Mouse (Mus musculus) limb, embryonic 11.5 days (tissue): ENCODE results near the gene Cuzd1. TPM values are rescaled to one million over a fixed set of nuclear protein-coding genes. Genes with fewer than 3 reads are reported as not detected.

Experiments
- ATAC-seq: fragments of 200-750 bp; cut with Nextera tagmentation; 2 replicates; pipeline ENCODE4 v1.8.0; 2017; ENCODE audit warnings: low read depth; ENCODE audit not compliant: insufficient number of reproducible peaks, low FRiP score, low TSS enrichment
- DNase-seq: peaks from one replicate; pipeline ENCODE4 v3.0.0-alpha.2; 2015; ENCODE audit warnings: low spot score
- H3K27ac ChIP-seq: fragments of 300-500 bp; sonication (generic); replicated peaks from 2 replicates; pipeline ENCODE4 v1.5.1; 2014; ENCODE audit warnings: low read depth, mild to moderate bottlenecking, low read length
- H3K27me3 ChIP-seq: fragments of 300-500 bp; sonication (generic); 2 replicates; pipeline ENCODE4 v1.6.1; 2014; ENCODE audit warnings: mild to moderate bottlenecking, low read length, mixed read lengths; ENCODE audit not compliant: control insufficient read depth, insufficient read depth
- H3K36me3 ChIP-seq: fragments of 300-500 bp; sonication (generic); 2 replicates; pipeline ENCODE4 v1.6.1; 2014; ENCODE audit warnings: mild to moderate bottlenecking, low read length, moderate library complexity, mixed read lengths; ENCODE audit not compliant: control insufficient read depth, insufficient read depth
- H3K4me1 ChIP-seq: fragments of 300-500 bp; sonication (generic); 2 replicates; pipeline ENCODE4 v1.6.1; 2014; ENCODE audit warnings: low read length, mixed read lengths; ENCODE audit not compliant: control insufficient read depth, insufficient read depth
- H3K4me2 ChIP-seq: fragments of 300-500 bp; sonication (generic); 2 replicates; pipeline ENCODE4 v1.6.1; 2014; ENCODE audit warnings: low read depth, mild to moderate bottlenecking, moderate library complexity; ENCODE audit not compliant: severe bottlenecking
- H3K4me3 ChIP-seq: fragments of 300-500 bp; sonication (generic); 2 replicates; pipeline ENCODE4 v1.5.1; 2014; ENCODE audit warnings: low read depth, low read length
- H3K9ac ChIP-seq: fragments of 300-500 bp; sonication (generic); 2 replicates; pipeline ENCODE4 v1.6.1; 2014; ENCODE audit warnings: mild to moderate bottlenecking, low read length
- H3K9me3 ChIP-seq: fragments of 300-500 bp; sonication (generic); 2 replicates; pipeline ENCODE4 v1.6.1; 2016; ENCODE audit warnings: low read length; ENCODE audit not compliant: control insufficient read depth
- WGBS: fragments of 180-500 bp; shearing (Covaris S2); extraction: QIAGEN DNeasy Blood & Tissue Kit; methylation state at CpG from one replicate; pipeline ENCODE4 v1.1.7; 2014; 5-methylcytosine and 5-hydroxymethylcytosine counted together
- polyA plus RNA-seq: library from polyadenylated mRNA; unstranded; fragments of >200 nt; fragmentation: Nextera tagmentation; extraction: Ambion mirVana; gene quantifications from 2 replicates; pipeline ENCODE4 v1.2.1, GENCODE M21; 2014

The Cuzd1 gene
- polyA plus RNA-seq, result not detected in 2 replicates

DNA sequence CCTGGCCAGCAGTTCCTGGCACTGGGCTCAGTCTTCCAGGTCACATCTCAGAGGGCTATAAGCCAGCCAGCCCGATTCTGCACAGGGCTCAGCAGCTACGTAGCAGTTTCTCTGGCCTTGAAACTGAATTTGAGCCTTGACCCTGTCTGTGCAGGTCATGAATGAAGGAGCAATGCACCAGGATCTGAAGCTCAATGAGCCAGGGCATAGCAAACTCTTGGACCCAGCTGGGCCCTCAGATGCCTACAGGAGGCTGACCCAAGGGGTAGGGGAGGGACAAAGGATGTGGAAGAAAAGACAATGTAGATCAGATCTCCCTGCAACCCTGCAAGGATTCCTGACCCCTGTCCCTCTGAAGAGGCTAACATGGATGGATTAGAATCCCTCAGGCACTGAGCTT, at the start of gene Cuzd1:
Cuzd1 (minus strand) TSS at position 101 of the 400 bp plus-strand sequence.
- 83% methylated on average over 2 of the region's 2 CpGs for WGBS
- ATAC-seq, result no peak

DNA sequence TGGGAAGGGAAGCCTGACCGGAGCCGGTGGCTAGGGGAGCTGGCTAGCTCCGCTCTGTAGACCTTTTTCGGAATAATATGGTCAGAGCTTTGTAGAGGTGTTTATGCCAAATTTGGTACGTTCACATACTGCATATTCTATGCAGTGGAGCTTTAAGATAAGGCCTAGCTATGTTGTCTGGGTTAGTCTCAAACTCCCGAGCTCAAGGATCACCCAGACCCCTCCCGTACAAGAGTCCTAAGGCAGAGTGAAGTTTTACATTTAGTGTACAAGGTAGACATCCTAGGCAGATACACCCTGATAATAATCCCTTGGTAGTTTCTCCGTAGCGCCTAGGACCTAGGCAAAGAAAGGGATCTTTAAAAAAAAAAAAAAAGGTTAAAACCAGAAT, 49.4 kb upstream of the Cuzd1 start:
- ATAC-seq, result peak; percentile 31; the same call in 1 of the 2 replicates
- Histone ChIP-seq H3K27ac (peak overlapping the region; percentile 92), H3K4me3 (peak overlapping the region; percentile 75), H3K36me3 (no peaks in the 10 kb centered on the region), H3K9ac (peak overlapping the region; percentile 91), H3K27me3 (no peaks in the 10 kb centered on the region), H3K9me3 (no peaks in the 10 kb centered on the region), H3K4me1 (0 out of 2 replicates have a peak, but pooled peaks cover 3% of the 10 kb centered on the region), H3K4me2 (peak overlapping the region; percentile 60)
- WGBS, result 10% methylated on average over 9 of the region's 9 CpGs
- no peak for DNase-seq

More for the DNA sequence above, at the start of gene Cuzd1:
- Histone ChIP-seq H3K27ac (no peak within 1 kb of the TSS), H3K36me3 (no peaks in the 10 kb centered on the region), H3K4me2 (no peak within 1 kb of the TSS), H3K27me3 (no peaks in the 10 kb centered on the region), H3K4me1 (no peaks in the 10 kb centered on the region), H3K4me3 (no peak within 1 kb of the TSS), H3K9me3 (no peaks in the 10 kb centered on the region), H3K9ac (no peak within 1 kb of the TSS)
- DNase-seq, result no peak

DNA sequence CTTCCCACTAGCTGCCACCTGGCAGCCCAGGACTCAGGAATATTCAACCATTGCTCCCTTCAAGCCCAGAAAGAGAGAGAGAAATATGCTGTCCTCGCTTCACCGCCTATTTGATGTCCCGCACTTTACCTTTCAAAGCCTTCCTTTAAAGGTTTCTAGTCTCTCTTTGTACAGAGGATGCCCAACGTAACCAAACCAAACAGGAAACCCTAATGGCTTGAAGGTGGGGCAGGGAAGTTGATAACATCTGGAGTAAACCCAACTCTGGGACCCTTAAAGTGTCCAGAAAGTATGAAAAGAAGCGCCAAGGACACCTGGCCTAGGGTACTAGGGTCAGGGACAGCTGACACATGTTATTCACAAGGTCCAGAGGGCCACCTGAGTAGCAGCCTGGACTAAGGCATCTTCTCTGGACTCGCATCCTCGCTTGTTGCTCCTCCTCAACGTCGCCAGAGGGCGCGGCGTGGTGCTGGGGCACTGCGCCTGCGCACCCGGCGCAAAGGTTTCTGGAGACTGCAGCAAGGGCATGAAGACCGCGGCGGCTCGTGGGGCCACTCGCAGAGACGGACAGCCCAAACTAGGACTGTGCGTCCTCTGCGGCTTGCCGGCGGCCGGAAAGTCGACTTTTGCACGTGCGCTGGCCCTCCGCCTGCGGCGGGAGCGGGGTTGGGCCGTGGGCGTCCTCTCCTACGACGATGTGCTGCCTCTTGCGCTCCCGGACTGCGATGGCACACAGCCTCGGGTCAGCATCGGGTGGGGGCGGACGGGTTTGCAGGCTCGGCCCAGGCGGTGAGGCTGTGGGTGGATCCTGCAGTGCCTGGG, 48.8 kb upstream of the Cuzd1 start, which contains the start of gene Pstk:
Pstk (plus strand) TSS at position 494 of the 822 bp plus-strand sequence.
- Histone ChIP-seq H3K4me2 (peak within 1 kb of the TSS; percentile 60), H3K27ac (peak within 1 kb of the TSS; percentile 92), H3K9ac (peak within 1 kb of the TSS; percentile 91), H3K4me3 (peak within 1 kb of the TSS; percentile 75), H3K27me3 (no peaks in the 10 kb centered on the region), H3K36me3 (no peaks in the 10 kb centered on the region), H3K9me3 (no peaks in the 10 kb centered on the region), H3K4me1 (0 out of 2 replicates have a peak, but pooled peaks cover 3% of the 10 kb centered on the region)
- WGBS, result 5% methylated on average over 47 of the region's 47 CpGs
- ATAC-seq, result peak; percentile 94
- DNase-seq, result peak; percentile 90

DNA sequence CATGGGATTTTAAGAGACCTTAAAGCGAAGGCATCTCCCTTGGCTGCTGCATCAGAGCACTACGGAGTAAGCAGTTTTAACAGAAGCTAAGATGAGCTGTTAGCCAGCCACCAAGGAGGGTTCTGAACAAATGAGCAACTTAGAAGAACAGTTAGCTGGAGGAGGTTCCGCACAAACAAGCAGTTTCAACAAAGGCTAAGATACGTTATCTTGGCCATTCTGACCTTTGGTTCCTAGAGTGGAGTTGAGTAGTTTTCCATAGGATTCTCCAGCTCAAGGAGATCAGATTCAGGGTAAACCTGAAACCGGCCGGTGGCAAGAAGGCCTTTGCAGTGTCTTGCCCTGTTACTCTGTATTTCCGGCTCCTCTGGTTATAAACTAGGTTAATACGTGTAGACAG, 42.0 kb upstream of the Cuzd1 start:
- Histone ChIP-seq H3K27ac (no peak overlapping the region), H3K36me3 (no peaks in the 10 kb centered on the region), H3K9me3 (no peaks in the 10 kb centered on the region), H3K27me3 (no peaks in the 10 kb centered on the region), H3K9ac (no peak overlapping the region), H3K4me3 (no peak overlapping the region), H3K4me1 (no peaks in the 10 kb centered on the region), H3K4me2 (no peak overlapping the region)
- ATAC-seq (no peak), DNase-seq (no peak)
- WGBS, result 95% methylated on average over 8 of the region's 8 CpGs

DNA sequence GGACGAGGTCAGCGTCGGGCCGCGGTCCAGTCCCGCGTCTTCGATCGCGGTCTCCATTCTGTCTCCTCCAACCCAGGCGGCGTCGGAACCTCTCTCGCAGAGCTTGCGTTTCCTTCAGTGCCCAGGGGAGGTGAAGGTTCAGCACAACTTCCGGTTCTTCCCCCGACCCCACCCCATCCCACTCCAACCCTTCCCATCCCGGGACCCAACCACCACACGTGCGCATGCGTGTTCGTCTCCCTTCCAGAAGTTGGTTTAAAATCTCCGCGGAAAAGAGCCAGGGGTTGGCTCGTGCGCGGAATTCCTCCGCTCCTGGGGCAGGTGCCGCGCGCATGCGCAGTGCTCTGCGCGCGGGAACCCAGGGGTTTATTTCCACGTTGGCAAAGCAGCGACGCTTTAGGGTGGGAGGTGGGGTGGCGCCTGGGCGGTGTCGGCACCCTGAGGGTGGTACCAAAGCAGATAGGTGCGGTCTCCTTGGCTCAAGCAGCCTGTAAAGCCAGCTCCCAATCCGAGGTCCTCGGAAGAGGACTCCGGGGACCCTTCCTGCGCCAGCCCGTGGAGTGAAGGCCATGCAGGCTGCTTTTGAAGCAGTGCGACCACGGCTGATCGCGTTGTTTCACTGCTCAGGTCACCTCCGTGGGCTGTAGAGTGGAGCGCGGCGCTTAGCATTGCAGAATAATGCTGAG, 40.7 kb upstream of the Cuzd1 start, which contains the start of gene 2310057M21Rik:
2310057M21Rik (minus strand) TSS at position 145 of the 686 bp plus-strand sequence.
- Histone ChIP-seq H3K27ac (peak within 1 kb of the TSS; percentile 71), H3K4me2 (peak within 1 kb of the TSS; percentile 73), H3K27me3 (no peaks in the 10 kb centered on the region), H3K4me3 (peak within 1 kb of the TSS; percentile 55), H3K9ac (peak within 1 kb of the TSS; percentile 90), H3K36me3 (peaks cover 2% of the 10 kb centered on the region), H3K9me3 (no peaks in the 10 kb centered on the region), H3K4me1 (no peaks in the 10 kb centered on the region)
- ATAC-seq (peak; percentile 96), DNase-seq (peak; percentile 97)
- under 1% methylated on average over 55 of the region's 55 CpGs for WGBS

DNA sequence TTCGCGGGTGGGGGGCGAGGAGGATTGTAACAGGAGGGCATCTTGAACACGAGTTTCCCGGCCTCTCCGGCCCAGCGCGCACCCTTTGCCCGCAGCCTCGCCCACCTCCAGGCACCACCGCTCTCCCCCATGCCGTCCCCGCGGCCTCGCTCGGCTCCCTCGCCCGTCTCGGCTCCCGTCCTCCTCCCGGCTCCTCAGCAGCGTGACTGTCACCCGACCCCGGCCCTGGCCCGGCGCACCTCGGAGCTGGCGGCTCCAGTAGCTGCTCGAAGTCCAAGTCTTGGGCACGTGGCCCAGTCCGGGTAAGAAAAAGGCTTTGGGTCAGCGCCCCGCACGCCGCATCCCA, 40.1 kb upstream of the Cuzd1 start:
- H3K27me3 ChIP-seq, result no peaks in the 10 kb centered on the region
- peaks cover 2% of the 10 kb centered on the region for H3K36me3 ChIP-seq
- H3K4me2 ChIP-seq, result peak overlapping the region; percentile 73
- 0% methylated on average over 34 of the region's 35 CpGs for WGBS
- DNase-seq (no peak), ATAC-seq (peak; percentile 73; the same call in 1 of the 2 replicates)
- no peaks in the 10 kb centered on the region for H3K9me3 ChIP-seq
- peak overlapping the region; percentile 71; the same call in 1 of the 2 replicates for H3K27ac ChIP-seq
- no peaks in the 10 kb centered on the region for H3K4me1 ChIP-seq
- peak overlapping the region; percentile 55 for H3K4me3 ChIP-seq
- H3K9ac ChIP-seq, result peak overlapping the region; percentile 90

DNA sequence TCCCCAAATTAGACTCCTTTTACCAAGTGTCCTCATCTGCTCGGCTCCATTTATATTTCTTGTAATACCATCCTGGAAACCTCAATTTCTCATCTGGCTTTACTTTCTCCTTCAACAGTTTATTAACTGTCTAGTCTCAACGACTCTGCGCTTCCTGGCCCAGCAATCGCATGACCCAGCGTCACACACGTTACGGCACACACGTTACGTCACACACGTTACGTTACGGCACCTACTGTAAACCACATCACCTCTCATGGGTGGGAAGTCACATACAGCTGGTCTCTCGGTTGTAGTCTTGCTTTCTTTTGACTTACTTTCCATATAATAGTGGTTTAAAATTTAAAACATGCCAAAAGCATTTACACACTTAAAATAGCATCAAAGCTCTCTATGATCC, 34.0 kb upstream of the Cuzd1 start:
- Histone ChIP-seq H3K4me3 (no peak overlapping the region), H3K4me1 (no peaks in the 10 kb centered on the region), H3K27me3 (no peaks in the 10 kb centered on the region), H3K9me3 (no peaks in the 10 kb centered on the region), H3K36me3 (peaks cover 4% of the 10 kb centered on the region), H3K27ac (no peak overlapping the region), H3K9ac (no peak overlapping the region), H3K4me2 (no peak overlapping the region)
- ATAC-seq (no peak), DNase-seq (no peak)
- WGBS, result 97% methylated on average over 13 of the region's 13 CpGs

DNA sequence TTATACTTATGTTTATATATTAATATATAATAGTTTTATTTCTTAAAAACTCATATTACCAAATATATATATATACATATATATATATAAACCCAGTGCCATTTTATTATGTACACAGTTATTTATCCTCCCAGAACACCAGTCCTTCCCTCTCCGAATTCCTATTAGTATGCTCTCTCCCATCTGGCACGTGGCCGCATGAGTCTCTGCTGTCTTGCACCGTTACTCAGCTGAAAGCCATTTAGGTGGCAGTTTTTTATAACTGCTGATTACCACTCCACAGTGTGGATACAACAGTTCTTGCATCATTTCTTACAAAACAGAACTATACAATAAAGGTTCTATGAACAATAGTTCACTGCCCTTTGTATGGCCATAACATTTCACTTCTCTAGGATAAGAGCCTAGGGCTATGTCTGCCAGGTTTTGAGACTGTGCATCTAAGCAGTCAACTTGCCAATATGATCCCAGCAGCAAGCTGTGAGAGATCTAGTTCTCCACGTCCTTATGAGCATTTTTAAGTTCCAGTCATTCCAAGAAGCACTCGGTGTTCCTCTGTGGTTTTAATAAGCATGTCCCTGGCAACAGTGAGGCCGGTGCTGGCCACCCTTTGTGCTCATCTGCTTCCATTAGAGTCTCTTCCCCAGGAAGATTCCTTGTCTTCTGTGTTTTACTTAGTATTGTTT, 23.9 kb upstream of the Cuzd1 start:
- H3K9me3 ChIP-seq, result no peaks in the 10 kb centered on the region
- 90% methylated on average over 7 of the region's 7 CpGs for WGBS
- no peak for DNase-seq
- no peak for ATAC-seq
- no peak overlapping the region for H3K4me3 ChIP-seq
- no peaks in the 10 kb centered on the region for H3K27me3 ChIP-seq
- H3K4me2 ChIP-seq, result no peak overlapping the region
- H3K36me3 ChIP-seq, result peaks cover 8% of the 10 kb centered on the region
- H3K4me1 ChIP-seq, result no peaks in the 10 kb centered on the region
- no peak overlapping the region for H3K9ac ChIP-seq
- H3K27ac ChIP-seq, result no peak overlapping the region
